Mouse (Mus musculus) limb, embryonic 14.5 days (tissue): ENCODE measurements around the gene Otogl. TPM values are rescaled to one million over a fixed set of nuclear protein-coding genes. Genes with fewer than 3 reads are reported as not detected.

Experiments used
- ATAC-seq: fragments of 200-750 bp; cut with Nextera tagmentation; 2 replicates; pipeline ENCODE4 v1.8.0; 2017; ENCODE audit warnings: low read depth, moderate number of reproducible peaks, moderate TSS enrichment; ENCODE audit not compliant: low FRiP score
- DNase-seq: peaks from one replicate; pipeline ENCODE4 v3.0.0-alpha.2; 2015; ENCODE audit warnings: low spot score
- H3K27ac ChIP-seq: fragments of 300-500 bp; sonication (generic); replicated peaks from 2 replicates; pipeline ENCODE4 v1.5.1; 2014; ENCODE audit warnings: low read depth, mild to moderate bottlenecking, low read length, moderate library complexity, mixed read lengths
- H3K27me3 ChIP-seq: fragments of 300-500 bp; sonication (generic); 2 replicates; pipeline ENCODE4 v1.6.1; 2014; ENCODE audit warnings: low read length, mixed read lengths; ENCODE audit not compliant: control insufficient read depth, insufficient read depth
- H3K36me3 ChIP-seq: fragments of 300-500 bp; sonication (generic); 2 replicates; pipeline ENCODE4 v1.6.1; 2014; ENCODE audit warnings: mild to moderate bottlenecking, low read length, moderate library complexity, mixed read lengths; ENCODE audit not compliant: control insufficient read depth, insufficient read depth
- H3K4me1 ChIP-seq: fragments of 300-500 bp; sonication (generic); 2 replicates; pipeline ENCODE4 v1.6.1; 2014; ENCODE audit warnings: antibody characterized with exemption, low read length, mixed read lengths; ENCODE audit not compliant: control insufficient read depth, insufficient read depth
- H3K4me2 ChIP-seq: fragments of 300-500 bp; sonication (generic); replicated peaks from 2 replicates; pipeline ENCODE4 v1.6.1; 2014; ENCODE audit warnings: low read depth, mild to moderate bottlenecking, low read length, moderate library complexity; ENCODE audit not compliant: severe bottlenecking
- H3K4me3 ChIP-seq: fragments of 300-500 bp; sonication (generic); replicated peaks from 2 replicates; pipeline ENCODE4 v1.5.1; 2014; ENCODE audit warnings: low read length
- H3K9ac ChIP-seq: fragments of 300-500 bp; sonication (generic); 2 replicates; pipeline ENCODE4 v1.6.1; 2014; ENCODE audit warnings: mild to moderate bottlenecking, low read depth, low read length, moderate library complexity; ENCODE audit not compliant: severe bottlenecking
- H3K9me3 ChIP-seq: fragments of 300-500 bp; sonication (generic); 2 replicates; pipeline ENCODE4 v1.6.1; 2016; ENCODE audit warnings: low read length; ENCODE audit not compliant: control insufficient read depth
- POLR2A ChIP-seq: fragments of 200-500 bp; IDR thresholded peaks from 2 replicates; pipeline ENCODE4 v1.8.0; 2012; ENCODE audit warnings: inconsistent platforms, mild to moderate bottlenecking, moderate library complexity, borderline replicate concordance; ENCODE audit not compliant: insufficient read depth, insufficient read length; ENCODE audit errors: extremely low read depth
- WGBS: fragments of 180-500 bp; shearing (Covaris S2); extraction: QIAGEN DNeasy Blood & Tissue Kit; methylation state at CpG from one replicate; pipeline ENCODE4 v1.1.7; 2014; 5-methylcytosine and 5-hydroxymethylcytosine counted together
- polyA plus RNA-seq, 2 experiments: library from polyadenylated mRNA; depleted of rRNA in 1 of 2; stranded (reverse) in 1 of 2; unstranded in 1 of 2; fragments of >200 nt; fragmentation: Nextera tagmentation in 1 of 2; extraction: Ambion mirVana in 1 of 2; gene quantifications; 2 replicates each; pipeline versions ENCODE4 v1.2.1 to v1.2.3; 2012 to 2014

Gene Otogl
- polyA plus RNA-seq (2012; rRNA removed) (0.93 and 1.2 TPM in 2 replicates), polyA plus RNA-seq (2014; fragmentation: Nextera tagmentation; extraction: Ambion mirVana) (0.22 and 0.51 TPM in 2 replicates)

DNA sequence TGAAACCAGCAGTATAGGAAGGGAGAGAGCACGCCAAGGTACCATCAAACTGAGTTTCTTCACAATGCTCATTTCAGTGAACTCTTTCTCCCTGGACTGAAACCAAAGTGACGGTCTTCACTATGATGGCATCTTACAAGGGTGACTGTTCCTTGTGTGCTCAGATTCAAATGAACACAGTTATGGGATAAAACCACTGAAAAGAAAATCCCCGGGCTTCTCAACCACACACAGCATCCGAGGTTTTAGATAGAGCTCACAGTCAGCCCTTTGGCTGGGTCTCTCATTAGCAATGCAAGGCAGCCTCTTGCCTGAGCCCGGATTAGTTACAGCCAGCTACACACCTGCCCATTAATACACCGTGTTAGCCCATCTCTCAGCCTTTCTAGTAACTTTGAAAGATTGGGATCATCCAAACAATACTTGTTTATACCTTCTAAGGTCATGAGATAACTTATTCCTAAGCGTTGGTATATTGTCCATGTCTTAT lies at the start of gene Otogl:
TSS of gene Otogl (minus strand) at position 51 of the 490 bp plus-strand sequence.
- Histone ChIP-seq H3K9ac (no peak within 1 kb of the TSS), H3K36me3 (no peaks in the 10 kb centered on the region), H3K9me3 (no peaks in the 10 kb centered on the region; the same call in 1 of the 2 replicates), H3K4me1 (peaks cover 3% of the 10 kb centered on the region; the same call in 1 of the 2 replicates), H3K27me3 (no peaks in the 10 kb centered on the region), H3K4me3 (no peak within 1 kb of the TSS), H3K4me2 (no peak within 1 kb of the TSS), H3K27ac (no peak within 1 kb of the TSS)
- 51% methylated on average over 7 of the region's 7 CpGs for WGBS
- DNase-seq (no peak), ATAC-seq (no peak)
- TF ChIP-seq POLR2A = no peak

DNA sequence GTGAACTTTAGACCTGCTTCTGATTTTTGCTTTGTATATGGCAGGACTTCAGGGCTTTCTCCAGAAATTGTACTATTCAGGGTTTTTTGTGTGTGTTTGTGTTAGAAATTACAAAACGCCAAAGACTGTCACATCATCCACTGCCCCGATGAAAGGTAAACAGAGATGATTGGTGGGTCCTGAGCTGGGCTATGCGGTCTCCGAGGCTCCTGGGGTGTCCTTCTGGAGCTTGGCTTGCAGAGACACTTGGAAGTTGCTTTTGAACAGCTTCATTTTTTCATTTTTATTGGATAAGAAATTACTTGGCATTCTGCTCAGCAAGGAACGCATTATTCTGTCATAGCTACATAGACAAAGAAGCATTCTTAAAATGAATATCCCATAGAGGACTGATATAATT lies 44.7 kb upstream of the Otogl start:
- no peak for ATAC-seq

DNA sequence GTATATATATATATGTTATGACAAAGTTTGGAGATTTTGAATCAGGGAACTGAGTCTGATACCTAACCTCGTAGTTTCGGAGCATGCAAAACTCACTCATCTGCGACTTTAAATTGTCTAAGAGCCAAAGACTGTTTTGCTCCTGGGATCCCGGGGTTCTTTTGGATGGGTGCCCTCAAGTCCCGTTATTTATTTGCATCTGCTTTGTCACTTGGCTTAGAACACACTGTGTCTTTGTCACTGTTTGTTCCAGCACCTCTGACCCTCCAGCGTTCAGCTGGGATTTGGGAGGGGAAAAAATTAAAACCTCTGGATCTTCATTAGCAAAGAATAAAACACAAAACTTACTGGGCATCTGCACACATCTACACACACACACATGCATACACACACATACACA lies 42.5 kb upstream of the Otogl start:
- DNase-seq (no peak), ATAC-seq (no peak)
- no peak overlapping the region for H3K4me2 ChIP-seq
- H3K4me3 ChIP-seq = no peak overlapping the region
- no peaks in the 10 kb centered on the region for H3K27me3 ChIP-seq
- H3K9me3 ChIP-seq = no peaks in the 10 kb centered on the region
- H3K9ac ChIP-seq = no peak overlapping the region
- 82% methylated on average over 6 of the region's 6 CpGs for WGBS
- H3K27ac ChIP-seq = no peak overlapping the region
- H3K36me3 ChIP-seq = no peaks in the 10 kb centered on the region
- no peaks in the 10 kb centered on the region for H3K4me1 ChIP-seq
- no peak for TF ChIP-seq POLR2A

More for the DNA sequence above, 44.7 kb upstream of the Otogl start:
- Histone ChIP-seq H3K4me1 (no peaks in the 10 kb centered on the region), H3K36me3 (no peaks in the 10 kb centered on the region), H3K9ac (no peak overlapping the region), H3K27me3 (no peaks in the 10 kb centered on the region), H3K9me3 (no peaks in the 10 kb centered on the region), H3K27ac (no peak overlapping the region), H3K4me2 (no peak overlapping the region), H3K4me3 (no peak overlapping the region)
- 92% methylated on average over 5 of the region's 5 CpGs for WGBS
- DNase-seq = no peak
- TF ChIP-seq POLR2A = no peak

DNA sequence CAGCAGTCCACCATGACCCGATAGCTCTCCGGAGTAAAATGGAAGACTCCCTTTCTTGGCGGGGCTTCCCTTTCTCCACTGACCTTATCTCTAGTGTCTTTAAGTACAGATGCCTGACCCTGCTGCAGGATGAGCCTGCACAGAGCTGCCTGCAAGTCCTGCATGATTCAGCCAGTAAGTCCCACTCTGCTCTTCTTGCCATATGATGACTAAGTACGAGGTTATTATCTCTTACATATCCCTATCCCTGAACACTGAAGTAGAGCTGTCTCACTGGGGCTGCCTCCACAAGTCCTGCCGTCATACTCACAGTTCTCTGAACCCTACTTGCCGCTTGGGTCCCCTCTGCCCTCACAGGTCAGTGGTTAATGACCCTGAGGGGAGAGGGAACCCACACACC lies 39.7 kb upstream of the Otogl start:
- Histone ChIP-seq H3K27me3 (no peaks in the 10 kb centered on the region), H3K4me2 (no peak overlapping the region), H3K4me3 (no peak overlapping the region), H3K9me3 (no peaks in the 10 kb centered on the region), H3K9ac (no peak overlapping the region), H3K4me1 (no peaks in the 10 kb centered on the region), H3K36me3 (no peaks in the 10 kb centered on the region), H3K27ac (no peak overlapping the region)
- ATAC-seq = no peak
- 86% methylated on average over 6 of the region's 6 CpGs for WGBS
- no peak for TF ChIP-seq POLR2A
- no peak for DNase-seq

DNA sequence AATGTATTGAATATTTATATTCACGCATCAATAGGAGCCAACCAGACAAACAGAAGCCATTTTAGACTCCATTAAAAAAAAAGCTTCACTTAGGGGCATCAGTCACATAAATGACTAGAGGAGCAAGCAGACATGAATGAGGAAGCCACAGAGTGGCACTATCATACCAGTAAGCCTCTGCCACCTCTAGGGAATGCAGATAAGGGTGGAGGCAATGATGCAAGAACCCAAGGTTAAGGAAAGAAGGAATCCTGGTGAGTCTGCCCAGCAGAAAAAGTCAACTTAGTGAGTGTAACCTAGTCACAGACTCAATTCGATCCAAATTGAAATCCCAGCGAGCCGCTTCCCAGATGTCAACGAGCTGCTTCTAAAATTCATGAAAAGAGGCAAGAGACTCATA lies 38.0 kb upstream of the Otogl start:
- DNase-seq = no peak
- H3K9ac ChIP-seq = no peak overlapping the region
- no peak overlapping the region for H3K27ac ChIP-seq
- TF ChIP-seq POLR2A = no peak
- no peak for ATAC-seq
- H3K4me1 ChIP-seq = no peaks in the 10 kb centered on the region
- no peak overlapping the region for H3K4me3 ChIP-seq
- no peak overlapping the region for H3K4me2 ChIP-seq
- H3K36me3 ChIP-seq = no peaks in the 10 kb centered on the region
- WGBS = 89% methylated on average over 5 of the region's 5 CpGs
- H3K27me3 ChIP-seq = no peaks in the 10 kb centered on the region
- H3K9me3 ChIP-seq = no peaks in the 10 kb centered on the region

DNA sequence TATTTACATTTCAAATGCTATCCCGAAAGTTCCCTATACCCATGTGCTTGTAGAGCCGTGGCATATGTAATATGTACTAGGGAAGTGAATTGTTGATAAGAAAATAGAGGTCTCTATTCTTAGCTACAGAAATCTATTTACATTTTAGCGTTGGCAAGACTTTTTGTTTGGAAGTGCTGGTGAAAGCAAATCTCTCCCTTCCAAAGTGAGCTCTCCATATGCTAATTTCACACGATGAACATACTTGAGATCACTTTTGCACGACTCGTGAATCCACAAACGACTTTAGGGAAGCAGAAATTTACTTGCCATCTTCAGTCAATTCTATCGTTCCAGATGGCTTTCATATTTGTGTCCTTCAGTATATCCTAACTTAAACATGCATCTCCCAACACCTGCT lies 36.7 kb upstream of the Otogl start:
- no peak overlapping the region for H3K27ac ChIP-seq

More for the DNA sequence above, 36.7 kb upstream of the Otogl start:
- H3K4me2 ChIP-seq = no peak overlapping the region
- no peak overlapping the region for H3K4me3 ChIP-seq
- no peak for TF ChIP-seq POLR2A
- DNase-seq (no peak), ATAC-seq (no peak)
- no peaks in the 10 kb centered on the region for H3K4me1 ChIP-seq
- H3K36me3 ChIP-seq = no peaks in the 10 kb centered on the region
- 86% methylated on average over 8 of the region's 8 CpGs for WGBS
- H3K9ac ChIP-seq = no peak overlapping the region
- no peaks in the 10 kb centered on the region for H3K27me3 ChIP-seq
- H3K9me3 ChIP-seq = no peaks in the 10 kb centered on the region
